Mouse (Mus musculus) stomach, postnatal 0 days (tissue): ENCODE measurements at regions not wholly inside any gene's neighbourhood (a gene's known extent, or its start where the extent isn't known, plus 50 kb on each side); places are given as distances from the start of the nearest gene placed in this dataset.

ENCODE experiments used
- CTCF ChIP-seq: IDR thresholded peaks from 2 replicates; pipeline ENCODE4 v1.5.1; 2016; ENCODE audit warnings: antibody characterized with exemption, low read depth, mild to moderate bottlenecking, moderate library complexity
- EP300 ChIP-seq: optimal IDR thresholded peaks from 2 replicates; pipeline ENCODE3; 2016; ENCODE audit warnings: antibody characterized with exemption

DNA sequence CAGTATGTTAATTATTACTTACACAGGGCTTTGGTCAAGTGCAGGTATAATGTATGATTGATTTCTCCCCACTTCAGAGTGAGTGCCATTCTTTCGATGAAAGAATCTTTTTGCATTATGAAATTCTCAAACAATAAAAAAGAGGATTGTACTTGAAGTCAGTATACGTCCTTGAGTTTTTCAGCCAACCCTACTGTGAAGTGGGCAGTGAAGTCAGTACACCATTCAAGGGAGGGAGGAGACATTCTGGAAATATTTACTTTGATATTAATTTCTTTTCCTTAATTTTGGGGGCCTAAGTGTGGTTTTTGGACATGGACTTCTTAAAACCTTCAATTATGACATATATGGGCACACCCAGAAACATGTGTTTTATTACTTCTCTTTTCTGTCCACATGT is 586.2 kb upstream of the Nrsn1 start:
- TF ChIP-seq CTCF (no peak), EP300 (no peak)
